Mouse (Mus musculus) adrenal gland, postnatal 10 days (tissue): ENCODE measurements at regions not wholly inside any gene's neighbourhood (a gene's known extent, or its start where the extent isn't known, plus 50 kb on each side); places are given as distances from the start of the nearest gene placed in this dataset.

ENCODE experiments used
- DNase-seq: peaks from one replicate; pipeline ENCODE4 v3.0.0; 2021; ENCODE audit warnings: mixed read lengths

GRCm38 (mm10) chr8:114063566-114063965 is 69.8 kb upstream of the Nudt7 start:
- no peak for DNase-seq

DNA sequence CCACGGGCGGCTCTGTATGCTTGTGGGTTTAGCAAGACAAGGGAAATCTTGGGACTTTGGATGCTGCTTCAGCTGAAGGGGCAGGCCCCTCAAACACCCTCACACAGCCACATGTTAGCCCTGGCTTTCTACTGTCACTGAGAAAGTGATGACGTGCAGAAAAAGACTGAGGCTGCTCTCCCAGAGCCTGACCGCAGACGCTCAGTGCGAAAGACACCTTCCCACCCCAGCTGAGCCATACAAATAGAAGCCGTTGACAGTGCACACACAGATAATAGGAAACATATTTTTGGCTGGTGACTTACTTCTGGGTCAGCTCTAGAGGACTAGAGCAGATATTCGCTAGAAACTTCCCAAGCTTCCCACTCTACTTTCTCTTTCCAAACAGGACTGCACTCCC is 61.0 kb upstream of the Nudt7 start:
- DNase-seq: no peak

GRCm38 (mm10) chr8:114074122-114074521 is 59.2 kb upstream of the Nudt7 start:
- peak; percentile 30 for DNase-seq

DNA sequence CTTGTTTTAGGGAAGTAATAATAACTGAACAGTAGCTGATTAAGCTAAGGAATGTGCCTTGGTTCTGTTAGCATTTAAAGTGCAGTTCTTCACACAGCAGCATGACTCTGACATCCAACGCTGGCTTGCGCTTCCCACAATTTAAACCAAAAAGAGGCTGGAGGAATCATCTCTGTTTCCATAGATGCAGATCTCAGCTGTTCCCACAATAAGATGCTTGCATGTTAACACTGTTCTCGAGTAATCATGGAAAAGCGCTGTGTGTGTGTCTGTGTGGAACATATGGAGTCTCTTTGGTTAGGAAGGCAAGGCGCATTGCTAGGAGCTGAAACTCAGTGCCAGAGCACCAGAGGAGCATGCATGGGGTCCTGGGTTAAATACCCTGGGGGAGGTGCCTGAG is 56.7 kb upstream of the Nudt7 start:
- DNase-seq: no peak

DNA sequence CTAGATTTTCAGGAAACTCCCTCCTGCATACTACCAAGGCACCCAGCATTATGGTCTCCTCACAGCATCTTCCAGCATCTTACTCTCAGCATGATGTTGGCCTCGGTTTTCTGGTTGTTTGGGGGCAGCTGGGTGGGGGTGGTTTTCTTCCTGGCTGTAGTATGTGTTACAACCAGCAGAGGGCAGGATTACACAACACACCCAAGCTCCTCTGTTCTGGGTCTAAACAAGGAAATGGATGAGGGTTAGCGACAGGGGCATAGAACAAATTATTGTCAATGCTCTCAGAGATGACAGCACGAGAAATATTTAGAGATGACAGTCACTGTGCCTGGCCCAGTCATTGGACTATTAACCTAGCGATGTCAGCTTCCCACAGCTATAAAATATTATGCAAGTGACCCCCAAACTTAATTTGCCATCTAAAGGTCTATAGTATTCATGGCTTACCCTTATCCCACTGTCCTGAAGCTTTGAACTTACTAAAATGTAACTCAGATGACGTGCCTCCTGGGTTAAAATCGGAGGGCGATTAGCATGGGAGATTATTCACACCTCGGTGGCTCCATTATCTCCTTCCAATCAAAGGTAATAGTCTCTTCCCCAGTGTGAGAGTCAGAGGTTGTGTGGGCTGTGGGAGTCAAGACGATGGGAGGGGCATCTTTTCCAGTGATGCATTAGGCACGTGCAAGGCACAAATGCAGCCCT is 52.2 kb upstream of the Nudt7 start:
- peak; percentile 60 for DNase-seq

DNA sequence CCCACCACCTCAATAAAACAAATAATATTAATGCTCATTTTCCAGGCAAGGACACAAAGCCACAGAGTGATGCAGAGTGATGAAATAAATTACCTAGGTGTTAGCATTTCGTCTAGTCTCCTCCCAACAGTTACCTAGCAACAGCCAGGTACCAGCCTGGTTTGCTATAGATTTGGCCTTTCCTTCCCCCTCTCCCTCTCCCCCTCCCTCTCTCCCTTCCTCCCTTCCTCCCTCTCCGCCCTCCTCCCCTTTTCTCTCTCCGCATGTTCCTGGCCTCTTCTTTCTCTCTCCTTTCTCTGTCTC is 51.6 kb upstream of the Nudt7 start:
- no peak for DNase-seq
